Mouse (Mus musculus) bone marrow, adult 2 months (tissue): ENCODE measurements around the gene Sh3pxd2b.

ENCODE experiments used
- CTCF ChIP-seq: fragments of 200-500 bp; IDR thresholded peaks from 2 replicates; pipeline ENCODE4 v1.5.1; 2011; ENCODE audit warnings: low read length, control low read depth; ENCODE audit not compliant: control insufficient read depth, insufficient read depth
- POLR2A ChIP-seq: fragments of 200-500 bp; IDR thresholded peaks from 2 replicates; pipeline ENCODE4 v1.6.1; 2011; ENCODE audit warnings: low read depth, mild to moderate bottlenecking, control low read depth, low read length, borderline replicate concordance; ENCODE audit not compliant: control insufficient read depth

- peak; percentile 84 for TF ChIP-seq CTCF
- TF ChIP-seq POLR2A: no peak
Measured at GRCm38 (mm10) chr11:32340476-32341473, 6.8 kb upstream of the Sh3pxd2b start.
